Comparison of ENCODE assay signal across 9 mouse cellular contexts in the genomic region with DNA sequence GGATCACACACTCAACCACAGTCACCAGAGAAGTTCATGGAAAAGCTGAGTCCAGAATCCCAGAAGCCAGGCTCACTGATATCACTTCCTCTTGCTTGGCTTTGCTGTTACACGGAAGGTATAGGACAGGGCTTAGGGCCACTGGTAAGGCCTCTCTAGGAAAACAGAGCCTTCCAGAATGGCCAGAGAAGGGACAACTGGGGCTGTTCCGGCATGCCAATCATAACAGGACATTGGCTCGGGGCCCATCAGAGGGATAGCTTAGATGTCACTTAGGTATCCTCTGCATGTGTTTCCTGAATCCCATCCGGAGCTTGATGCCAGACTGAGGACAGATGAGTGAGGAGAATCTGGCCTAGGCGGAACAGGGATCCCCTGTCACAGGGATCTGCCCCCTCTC.
DNase-seq lines count a peak whose midpoint lies in the region; ATAC-seq lines count a peak whose summit lies in the region.
"Had no signal": no experiment of that assay in that cellular context is flagged by ENCODE, and none has a peak within 500 bp of the region (broad histone marks: within the 10 kb centered on the region; RNA-seq: fewer than 3 reads in every experiment).

No protein-coding gene starts in this region.

- no peak overlapping the region for H3K4me3 ChIP-seq in neural tube, embryonic 11.5 days (ENCODE audit: low read depth, low read length)
- H3K4me3 ChIP-seq in hindbrain, embryonic 16.5 days (ENCODE audit: low read length), result no peak overlapping the region
- no peak overlapping the region for H3K4me3 ChIP-seq in liver, embryonic 13.5 days (replicated peaks)
- H3K4me3 ChIP-seq in neural tube, embryonic 15.5 days (replicated peaks), result no peak overlapping the region

- H3K9ac ChIP-seq in neural tube, embryonic 11.5 days (ENCODE audit: low read length), result peak overlapping the region; percentile 37; the same call in 1 of the 2 replicates
- H3K9ac ChIP-seq in hindbrain, embryonic 16.5 days (ENCODE audit: low read depth, low read length), result peak overlapping the region; percentile 51; the same call in 1 of the 2 replicates
- no peak overlapping the region for H3K9ac ChIP-seq in liver, embryonic 13.5 days
- no peak overlapping the region for H3K9ac ChIP-seq in neural tube, embryonic 15.5 days (replicated peaks)

- H3K9me3 ChIP-seq in neural tube, embryonic 11.5 days (ENCODE audit: control insufficient read depth, low read length), result no peaks in the 10 kb centered on the region
- H3K9me3 ChIP-seq in hindbrain, embryonic 16.5 days (ENCODE audit: control insufficient read depth, low read length), result no peaks in the 10 kb centered on the region
- H3K9me3 ChIP-seq in liver, embryonic 13.5 days (replicated peaks), result no peaks in the 10 kb centered on the region
- H3K9me3 ChIP-seq in neural tube, embryonic 15.5 days (replicated peaks), result no peaks in the 10 kb centered on the region
- H3K9me3 ChIP-seq: G1E had no signal

- H3K27me3 ChIP-seq in neural tube, embryonic 11.5 days (ENCODE audit: control insufficient read depth, insufficient read depth, low read length), result peaks cover 6% of the 10 kb centered on the region; the same call in 1 of the 2 replicates
- H3K27me3 ChIP-seq in hindbrain, embryonic 16.5 days (replicated peaks; ENCODE audit: control insufficient read depth, insufficient read depth, low read length), result peaks cover 7% of the 10 kb centered on the region; the same call in 1 of the 2 replicates
- peaks cover 12% of the 10 kb centered on the region for H3K27me3 ChIP-seq in liver, embryonic 13.5 days
- peaks cover 5% of the 10 kb centered on the region for H3K27me3 ChIP-seq in neural tube, embryonic 15.5 days (replicated peaks)

- 0 out of 2 replicates have a peak, but pooled peaks have one; percentile 7 for ATAC-seq in neural tube, embryonic 11.5 days (ENCODE audit: insufficient read depth, low FRiP score, low TSS enrichment)
- peak; percentile 38 for ATAC-seq in hindbrain, embryonic 16.5 days
- ATAC-seq in liver, embryonic 13.5 days (ENCODE audit: low read depth), result peak; percentile 11; the same call in 1 of the 2 replicates
- ATAC-seq in neural tube, embryonic 15.5 days (ENCODE audit: low FRiP score), result no peak

- H3K4me2 ChIP-seq in neural tube, embryonic 11.5 days (ENCODE audit: low read depth), result no peak overlapping the region
- no peak overlapping the region for H3K4me2 ChIP-seq in hindbrain, embryonic 16.5 days (ENCODE audit: low read length)
- H3K4me2 ChIP-seq in liver, embryonic 13.5 days, result peak overlapping the region; percentile 57
- H3K4me2 ChIP-seq in neural tube, embryonic 15.5 days, result peak overlapping the region; percentile 53; the same call in 1 of the 2 replicates

- H3K36me3 ChIP-seq in neural tube, embryonic 11.5 days (ENCODE audit: control insufficient read depth, insufficient read depth, low read length), result no peaks in the 10 kb centered on the region
- no peaks in the 10 kb centered on the region for H3K36me3 ChIP-seq in hindbrain, embryonic 16.5 days (ENCODE audit: control insufficient read depth, insufficient read depth, low read length)
- H3K36me3 ChIP-seq in liver, embryonic 13.5 days, result no peaks in the 10 kb centered on the region
- no peaks in the 10 kb centered on the region for H3K36me3 ChIP-seq in neural tube, embryonic 15.5 days
- H3K36me3 ChIP-seq: G1E had no signal

- peaks cover 4% of the 10 kb centered on the region; the same call in 1 of the 2 replicates for H3K4me1 ChIP-seq in neural tube, embryonic 11.5 days (ENCODE audit: control insufficient read depth, insufficient read depth, low read length)
- H3K4me1 ChIP-seq in hindbrain, embryonic 16.5 days (ENCODE audit: control insufficient read depth, insufficient read depth, low read depth, low read length), result peaks cover 6% of the 10 kb centered on the region
- H3K4me1 ChIP-seq in liver, embryonic 13.5 days (replicated peaks), result 0 out of 2 replicates have a peak, but pooled peaks cover 3% of the 10 kb centered on the region
- peaks cover 14% of the 10 kb centered on the region for H3K4me1 ChIP-seq in neural tube, embryonic 15.5 days

- peak overlapping the region; percentile 89 for H3K27ac ChIP-seq in neural tube, embryonic 11.5 days (ENCODE audit: low read depth, low read length)
- peak overlapping the region; percentile 77 for H3K27ac ChIP-seq in hindbrain, embryonic 16.5 days (ENCODE audit: low read depth, low read length)
- H3K27ac ChIP-seq in liver, embryonic 13.5 days, result peak overlapping the region; percentile 53
- H3K27ac ChIP-seq in neural tube, embryonic 15.5 days (replicated peaks), result peak overlapping the region; percentile 79

- 63% methylated on average over 5 of the region's 5 CpGs for WGBS in neural tube, embryonic 11.5 days
- WGBS in hindbrain, embryonic 16.5 days, result 56% methylated on average over 5 of the region's 5 CpGs
- 61% methylated on average over 5 of the region's 5 CpGs for WGBS in liver, embryonic 13.5 days (ENCODE audit: insufficient replicate concordance)
- 63% methylated on average over 5 of the region's 5 CpGs for WGBS in neural tube, embryonic 15.5 days

- DNase-seq in neural tube, embryonic 11.5 days (ENCODE audit: low spot score), result no peak
- no peak for DNase-seq in neural tube, embryonic 10.5 days (ENCODE audit: extremely low spot score, low spot score)
- no peak for DNase-seq in liver, embryonic 13.5 days
- DNase-seq in right cerebral cortex, adult 2 months (ENCODE audit: low spot score in 2 of 2), result no peak
- no peak for DNase-seq in thymus, postnatal 36 days
- no peak for DNase-seq in retina, embryonic 14.5 days (ENCODE audit: low spot score)

Comparison
In these comparisons a context has a peak if more than half of its experiments do, and no peak if none do; other contexts are left out.
1. H3K4me2 ChIP-seq: peak in liver, embryonic 13.5 days (single experiment) and neural tube, embryonic 15.5 days (single experiment); none in neural tube, embryonic 11.5 days (single experiment) and hindbrain, embryonic 16.5 days (single experiment).
2. H3K9ac ChIP-seq: peak in neural tube, embryonic 11.5 days (single experiment) and hindbrain, embryonic 16.5 days (single experiment); none in liver, embryonic 13.5 days (single experiment) and neural tube, embryonic 15.5 days (single experiment).
3. Peak in every context shown above with its lines, with median percentiles within 50 percentile points of each other: H3K27ac ChIP-seq.